Comparison of ENCODE assay signal across 8 mouse cellular contexts in the genomic region with DNA sequence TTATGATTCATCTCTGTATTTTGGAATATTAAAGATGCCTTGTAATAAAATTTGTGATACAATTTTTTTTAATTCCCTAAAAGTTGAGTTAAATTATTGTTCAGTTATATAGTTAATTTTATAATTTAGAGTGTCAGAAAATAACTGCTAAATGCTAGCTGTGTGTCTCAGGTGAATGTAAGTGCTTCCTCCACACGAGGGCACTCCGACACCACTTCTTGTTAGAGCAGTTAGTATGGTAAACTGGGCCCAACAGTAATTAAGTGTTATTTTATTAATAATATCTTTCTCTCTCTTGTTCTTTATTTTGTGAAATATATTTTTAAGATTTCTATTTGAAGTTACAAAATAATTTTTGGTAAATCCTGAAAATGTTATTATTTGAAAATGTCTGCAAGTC. TPM values are rescaled to one million over a fixed set of nuclear protein-coding genes. Genes with fewer than 3 reads are reported as not detected.
A peak's percentile ranks its signal among the peaks of the same experiment; 100 is the strongest.
DNase-seq lines count a peak whose midpoint lies in the region; ATAC-seq and TF ChIP-seq lines count a peak whose summit lies in the region.

No protein-coding gene starts in this region.

- 68% methylated on average over 2 of the region's 2 CpGs for WGBS in heart, adult 2 months
- WGBS in spleen, adult 2 months = 79% methylated on average over 2 of the region's 2 CpGs
- 69% methylated on average over 2 of the region's 2 CpGs for WGBS in lung, postnatal 0 days

- peak; percentile 74 for TF ChIP-seq CTCF in heart, adult 2 months (IDR thresholded peaks at IDR 0.05)
- TF ChIP-seq CTCF in spleen, adult 2 months (IDR thresholded peaks at IDR 0.05; ENCODE audit: extremely low read depth, insufficient read depth, insufficient read length, insufficient replicate concordance) = 0 out of 2 replicates have a peak, but pooled peaks have one; percentile 2
- peak; percentile 62 for TF ChIP-seq CTCF in lung, postnatal 0 days (IDR thresholded peaks at IDR 0.05)

- intact Hi-C loops in heart, adult 2 months (cut with DNase I) = loop anchor here (2.0 to 5.0 kb wide), 2 partner anchors 127 to 221 kb away; no protein-coding TSS in a partner anchor

- no peak overlapping the region for H3K9ac ChIP-seq in heart, adult 2 months (ENCODE audit: low read depth, low read length)
- H3K9ac ChIP-seq in lung, postnatal 0 days (replicated peaks; ENCODE audit: low read depth) = no peak overlapping the region

- H3K79me2 ChIP-seq in heart, adult 2 months (replicated peaks; ENCODE audit: control insufficient read depth, insufficient read depth, low read length) = no peaks in the 10 kb centered on the region

- H3K4me2 ChIP-seq in lung, postnatal 0 days (replicated peaks; ENCODE audit: low read depth, low read length) = no peak overlapping the region

- no peak overlapping the region for H3K4me3 ChIP-seq in heart, adult 2 months
- no peak overlapping the region for H3K4me3 ChIP-seq in spleen, adult 2 months (ENCODE audit: extremely low read depth, insufficient read depth, insufficient read length)
- H3K4me3 ChIP-seq in lung, postnatal 0 days (ENCODE audit: low read depth, low read length) = no peak overlapping the region

- no peak for TF ChIP-seq EP300 in heart, adult 2 months (IDR thresholded peaks at IDR 0.05; ENCODE audit: insufficient read depth, low read depth, low read length)
- TF ChIP-seq EP300 in lung, postnatal 0 days (IDR thresholded peaks at IDR 0.05) = no peak

- no peak for TF ChIP-seq POLR2A in heart, adult 2 months (IDR thresholded peaks at IDR 0.05; ENCODE audit: insufficient read depth, low read depth, low read length)
- no peak for TF ChIP-seq POLR2A in spleen, adult 2 months (IDR thresholded peaks at IDR 0.05; ENCODE audit: low read depth, low read length)

- no peak overlapping the region for H3K27ac ChIP-seq in heart, adult 2 months
- H3K27ac ChIP-seq in spleen, adult 2 months (ENCODE audit: insufficient read depth, low read length) = no peak overlapping the region
- no peak overlapping the region for H3K27ac ChIP-seq in lung, postnatal 0 days (ENCODE audit: low read length)

- no peaks in the 10 kb centered on the region; the same call in 1 of the 2 replicates for H3K36me3 ChIP-seq in heart, adult 2 months (ENCODE audit: control insufficient read depth, insufficient read depth, low read length)
- peaks cover 37% of the 10 kb centered on the region for H3K36me3 ChIP-seq in spleen, adult 2 months (ENCODE audit: control insufficient read depth, insufficient read depth, low read length)
- H3K36me3 ChIP-seq in lung, postnatal 0 days (ENCODE audit: insufficient read depth, low read length) = peaks cover 26% of the 10 kb centered on the region

- no peaks in the 10 kb centered on the region for H3K4me1 ChIP-seq in heart, adult 2 months (ENCODE audit: control insufficient read depth, insufficient read depth, low read length)
- H3K4me1 ChIP-seq in spleen, adult 2 months (ENCODE audit: control insufficient read depth, insufficient read depth, insufficient read length) = no peaks in the 10 kb centered on the region
- no peaks in the 10 kb centered on the region for H3K4me1 ChIP-seq in lung, postnatal 0 days (ENCODE audit: insufficient read depth, low read depth, low read length)

- 0 out of 2 replicates have a peak, but pooled peaks have one; percentile 51 for ATAC-seq in common myeloid progenitor, adult 5-6 weeks (replicated peaks; ENCODE audit: low read depth, poor library complexity, severe bottlenecking)
- no peak for ATAC-seq in lung, postnatal 0 days
- no peak for ATAC-seq in inflammation-experienced regulatory T-cells, adult 6 months

- H3K9me3 ChIP-seq in lung, postnatal 0 days (ENCODE audit: low read length) = no peaks in the 10 kb centered on the region

- H3K27me3 ChIP-seq in heart, adult 2 months (ENCODE audit: control insufficient read depth, insufficient read depth, low read length) = no peaks in the 10 kb centered on the region
- H3K27me3 ChIP-seq in spleen, adult 2 months (ENCODE audit: control insufficient read depth, insufficient read depth, low read length) = no peaks in the 10 kb centered on the region
- H3K27me3 ChIP-seq in lung, postnatal 0 days (replicated peaks; ENCODE audit: insufficient read depth, low read length) = no peaks in the 10 kb centered on the region

- peak in 1 of 2 experiments; percentile 44 for DNase-seq in heart, adult 2 months
- no peak for DNase-seq in heart, adult 9 months (ENCODE audit: low spot score in 2 of 2)
- no peak for DNase-seq in spleen, adult 2 months (ENCODE audit: low read depth in 1 of 2, low spot score in 2 of 2)
- DNase-seq in spleen, postnatal 14 days (ENCODE audit: low spot score in 2 of 2) = no peak
- DNase-seq in lung, postnatal 0 days (ENCODE audit: low spot score) = peak; percentile 43
- DNase-seq in spleen, adult 12 weeks (ENCODE audit: low spot score) = no peak

RNA-seq across cellular contexts. Expression of a gene that starts 51.7 kb away (rescaled TPM):
- total RNA-seq in heart, adult 2 months (2021) = 100 to 1,000 TPM; 124 to 127 TPM
- 35.3 and 81.5 TPM in 2 replicates for polyA plus RNA-seq in heart, adult 2 months (2012; rRNA removed)
- 52.7 and 62.3 TPM in 2 replicates for polyA plus RNA-seq in spleen, adult 2 months (2012; rRNA removed)
- total RNA-seq in common myeloid progenitor, adult 5-6 weeks (2017) = 166 and 176 TPM in 2 replicates
- polyA plus RNA-seq in lung, postnatal 0 days (2015; fragmentation: Nextera tagmentation; extraction: Ambion mirVana) = 102 and 116 TPM in 2 replicates
- polyA plus RNA-seq in inflammation-experienced regulatory T-cells, adult 6 months (2017; shearing (Covaris generic)) = 100 to 1,000 TPM in 2 of 3 experiments, 10 to 100 TPM in 1; 98.1 to 132 (median 105) TPM

Comparison
In these comparisons a context has a peak if more than half of its experiments do, and no peak if none do; other contexts are left out.
1. CTCF ChIP-seq: peak in every context shown above with its lines; median percentile 74 in heart, adult 2 months; 62 in lung, postnatal 0 days; 2 in spleen, adult 2 months.